In genomic region chr17:24559146-24559545, GRCm38 (mm10) we compare ENCODE assay signal across 8 mouse cellular contexts. TPM values are rescaled to one million over a fixed set of nuclear protein-coding genes. Genes with fewer than 3 reads are reported as not detected.
DNase-seq lines count a peak whose midpoint lies in the region; ATAC-seq and TF ChIP-seq lines count a peak whose summit lies in the region.

No protein-coding gene starts in this region.

- intact Hi-C loops in gastrocnemius, postnatal 14 days (cut with DNase I; ENCODE audit: low total_unique reads) = no loop called here

- no peak for TF ChIP-seq EP300 in lung, postnatal 0 days (IDR thresholded peaks at IDR 0.05)

- ATAC-seq in hindbrain, embryonic 15.5 days (ENCODE audit: low FRiP score, low read depth) = peak; percentile 23; the same call in 1 of the 2 replicates
- ATAC-seq in lung, postnatal 0 days = peak; percentile 82
- no peak for ATAC-seq in inflammation-experienced regulatory T-cells, adult 6 months

- no peak for DNase-seq in cerebellum, adult 2 months
- DNase-seq in cerebellum, postnatal 14 days = no peak
- peak; percentile 62 for DNase-seq in gastrocnemius, postnatal 14 days
- peak; percentile 62 for DNase-seq in lung, postnatal 0 days (ENCODE audit: low spot score)
- no peak for DNase-seq in frontal cortex, postnatal 10 days (ENCODE audit: low spot score in 2 of 2)
- no peak for DNase-seq in thymus, postnatal 4 days

- H3K36me3 ChIP-seq in hindbrain, embryonic 15.5 days = no peaks in the 10 kb centered on the region
- no peaks in the 10 kb centered on the region for H3K36me3 ChIP-seq in lung, postnatal 0 days (ENCODE audit: insufficient read depth, low read length)

- TF ChIP-seq CTCF in cerebellum, adult 2 months (IDR thresholded peaks at IDR 0.05; ENCODE audit: borderline replicate concordance, insufficient read depth, low read depth, low read length) = no peak
- no peak for TF ChIP-seq CTCF in lung, postnatal 0 days (IDR thresholded peaks at IDR 0.05)

- H3K9ac ChIP-seq in hindbrain, embryonic 15.5 days = no peak overlapping the region
- H3K9ac ChIP-seq in lung, postnatal 0 days (replicated peaks; ENCODE audit: low read depth) = no peak overlapping the region

- no peaks in the 10 kb centered on the region for H3K9me3 ChIP-seq in hindbrain, embryonic 15.5 days
- no peaks in the 10 kb centered on the region for H3K9me3 ChIP-seq in lung, postnatal 0 days (ENCODE audit: low read length)

- H3K4me2 ChIP-seq in hindbrain, embryonic 15.5 days = 0 out of 2 replicates have a peak overlapping the region, but pooled peaks have one; percentile 4
- H3K4me2 ChIP-seq in lung, postnatal 0 days (replicated peaks; ENCODE audit: low read depth, low read length) = peak overlapping the region; percentile 22; the same call in 1 of the 2 replicates

- peaks cover 45% of the 10 kb centered on the region for H3K4me1 ChIP-seq in cerebellum, adult 2 months (ENCODE audit: control insufficient read depth, insufficient read depth, low read length)
- H3K4me1 ChIP-seq in hindbrain, embryonic 15.5 days (replicated peaks) = peaks cover 33% of the 10 kb centered on the region
- peaks cover 26% of the 10 kb centered on the region; the same call in 1 of the 2 replicates for H3K4me1 ChIP-seq in lung, postnatal 0 days (ENCODE audit: insufficient read depth, low read depth, low read length)

- peak overlapping the region; percentile 68 for H3K27ac ChIP-seq in cerebellum, adult 2 months (ENCODE audit: insufficient read depth, low read length)
- H3K27ac ChIP-seq in hindbrain, embryonic 15.5 days (replicated peaks) = peak overlapping the region; percentile 76
- peak overlapping the region; percentile 93 for H3K27ac ChIP-seq in lung, postnatal 0 days (ENCODE audit: low read length)

- no peak overlapping the region for H3K4me3 ChIP-seq in cerebellum, adult 2 months (replicated peaks; ENCODE audit: insufficient read depth, low read depth, low read length)
- no peak overlapping the region for H3K4me3 ChIP-seq in hindbrain, embryonic 15.5 days
- H3K4me3 ChIP-seq in lung, postnatal 0 days (ENCODE audit: low read depth, low read length) = no peak overlapping the region

- no peaks in the 10 kb centered on the region for H3K27me3 ChIP-seq in cerebellum, adult 2 months (ENCODE audit: control insufficient read depth, insufficient read depth, low read length)
- H3K27me3 ChIP-seq in hindbrain, embryonic 15.5 days = no peaks in the 10 kb centered on the region
- H3K27me3 ChIP-seq in lung, postnatal 0 days (replicated peaks; ENCODE audit: insufficient read depth, low read length) = no peaks in the 10 kb centered on the region

- no peak for TF ChIP-seq POLR2A in cerebellum, adult 2 months (IDR thresholded peaks at IDR 0.05; ENCODE audit: borderline replicate concordance, insufficient read depth, low read length)

- 71% methylated on average over 3 of the region's 3 CpGs for WGBS in cerebellum, adult 2 months
- WGBS in hindbrain, embryonic 15.5 days = 41% methylated on average over 3 of the region's 3 CpGs
- WGBS in lung, postnatal 0 days = 40% methylated on average over 3 of the region's 3 CpGs

RNA-seq across cellular contexts. Expression of gene Pkd1, which starts 9.5 kb away (rescaled TPM):
- polyA plus RNA-seq in cerebellum, adult 2 months (2012; rRNA removed) = 122 and 132 TPM in 2 replicates
- 10 to 100 TPM; 32.0 to 36.1 TPM for total RNA-seq in gastrocnemius, postnatal 14 days (2021)
- polyA plus RNA-seq in hindbrain, embryonic 15.5 days (2015; fragmentation: Nextera tagmentation; extraction: Ambion mirVana) = 22.6 and 30.3 TPM in 2 replicates
- polyA plus RNA-seq in lung, postnatal 0 days (2015; fragmentation: Nextera tagmentation; extraction: Ambion mirVana) = 26.3 and 27.4 TPM in 2 replicates
- polyA plus RNA-seq in inflammation-experienced regulatory T-cells, adult 6 months (2017; shearing (Covaris generic)) = 10 to 100 TPM in 2 of 3 experiments, 1 to 10 TPM in 1; 9.9 to 32.6 (median 22.6) TPM

RNA-seq across cellular contexts. Expression of gene Rab26, which starts 25.1 kb away (rescaled TPM):
- polyA plus RNA-seq in cerebellum, adult 2 months (2012; rRNA removed) = 21.7 and 22.6 TPM in 2 replicates
- under 1 TPM; 0.21 to 0.27 TPM for total RNA-seq in gastrocnemius, postnatal 14 days (2021)
- polyA plus RNA-seq in hindbrain, embryonic 15.5 days (2015; fragmentation: Nextera tagmentation; extraction: Ambion mirVana) = 6.3 and 8.2 TPM in 2 replicates
- 1.2 and 1.3 TPM in 2 replicates for polyA plus RNA-seq in lung, postnatal 0 days (2015; fragmentation: Nextera tagmentation; extraction: Ambion mirVana)
- 1 to 10 TPM; 1.1 to 6.5 (median 2.0) TPM for polyA plus RNA-seq in inflammation-experienced regulatory T-cells, adult 6 months (2017; shearing (Covaris generic))

RNA-seq across cellular contexts. Expression of gene Traf7, which starts 31.4 kb away (rescaled TPM):
- 197 and 198 TPM in 2 replicates for polyA plus RNA-seq in cerebellum, adult 2 months (2012; rRNA removed)
- total RNA-seq in gastrocnemius, postnatal 14 days (2021) = 10 to 100 TPM; 31.9 to 33.4 TPM
- polyA plus RNA-seq in hindbrain, embryonic 15.5 days (2015; fragmentation: Nextera tagmentation; extraction: Ambion mirVana) = 88.7 and 91.0 TPM in 2 replicates
- polyA plus RNA-seq in lung, postnatal 0 days (2015; fragmentation: Nextera tagmentation; extraction: Ambion mirVana) = 65.3 and 66.8 TPM in 2 replicates
- 10 to 100 TPM; 45.5 to 54.2 (median 53.7) TPM for polyA plus RNA-seq in inflammation-experienced regulatory T-cells, adult 6 months (2017; shearing (Covaris generic))

Comparison
In these comparisons a context has a peak if more than half of its experiments do, and no peak if none do; other contexts are left out.
1. DNase-seq: peak in gastrocnemius, postnatal 14 days (single experiment) and lung, postnatal 0 days (single experiment); none in cerebellum, adult 2 months (0 of 2), cerebellum, postnatal 14 days (0 of 2), frontal cortex, postnatal 10 days (0 of 2) and thymus, postnatal 4 days (single experiment).
2. Peak in every context shown above with its lines, with median percentiles within 50 percentile points of each other: H3K27ac ChIP-seq.